Mouse (Mus musculus): ENCODE results near the gene Pla2g12a.
A peak's percentile ranks its signal among the peaks of the same experiment; 100 is the strongest.

Pla2g12a gene

DNA sequence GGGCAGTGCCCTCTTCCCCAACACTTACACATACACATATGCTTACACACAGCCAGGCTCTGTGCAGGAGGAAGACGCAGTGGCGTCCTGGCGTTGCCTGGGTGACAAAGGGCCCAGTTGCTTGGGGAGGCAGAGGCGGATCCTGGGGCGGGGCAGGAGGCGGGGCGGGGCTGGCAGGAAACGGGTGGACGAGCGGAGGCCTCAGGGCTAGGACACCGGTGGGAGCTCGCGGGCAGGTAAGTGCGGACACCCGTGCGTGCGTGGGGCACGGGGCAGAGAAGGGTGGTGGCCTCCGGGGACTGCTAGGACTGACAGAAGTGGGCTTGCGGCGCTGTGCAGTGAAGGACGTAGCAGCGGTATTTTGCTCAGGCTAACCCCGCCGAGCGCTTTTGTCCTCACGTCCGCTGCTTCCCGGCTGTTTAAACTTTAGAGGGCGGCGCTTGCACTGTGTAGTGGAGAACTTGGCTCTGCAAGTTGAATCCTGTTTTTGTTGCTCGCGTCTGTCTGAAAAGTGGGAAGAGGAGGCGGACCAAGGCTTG is 22.9 kb downstream of the Pla2g12a start, which contains the start of gene Casp6:
Casp6 (plus strand) TSS at position 155 of the 539 bp plus-strand sequence.
- DNase-seq = peak; percentile 87 to 90

GRCm38 (mm10) chr3:129903369-129903768 is 25.0 kb downstream of the Pla2g12a start:
- DNase-seq = no peak

DNA sequence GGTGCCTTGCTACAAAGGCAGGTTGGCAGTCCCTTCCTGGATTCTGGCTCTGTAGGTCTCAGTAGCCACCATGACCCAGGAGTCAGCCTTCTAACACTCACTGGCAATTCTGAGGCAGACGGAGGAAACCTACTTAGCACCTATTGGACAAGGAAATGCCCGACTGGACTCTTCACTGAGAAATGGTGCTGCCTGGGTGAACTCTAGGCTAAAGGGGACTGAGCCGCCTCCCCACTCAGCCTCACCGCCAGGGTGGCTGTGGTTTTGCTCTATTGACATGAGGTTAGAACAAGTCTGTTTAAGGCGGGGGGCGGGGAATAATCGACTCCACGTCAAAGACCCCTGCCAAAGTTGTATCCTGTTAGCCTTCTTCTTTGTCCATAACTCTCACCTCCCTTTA is 25.5 kb downstream of the Pla2g12a start:
- peak in 1 of 2 experiments; percentile 32 for DNase-seq

- peak in 1 of 2 experiments; percentile 19 for DNase-seq
Measured at GRCm38 (mm10) chr3:129904381-129905132, 26.2 kb downstream of the Pla2g12a start.

DNA sequence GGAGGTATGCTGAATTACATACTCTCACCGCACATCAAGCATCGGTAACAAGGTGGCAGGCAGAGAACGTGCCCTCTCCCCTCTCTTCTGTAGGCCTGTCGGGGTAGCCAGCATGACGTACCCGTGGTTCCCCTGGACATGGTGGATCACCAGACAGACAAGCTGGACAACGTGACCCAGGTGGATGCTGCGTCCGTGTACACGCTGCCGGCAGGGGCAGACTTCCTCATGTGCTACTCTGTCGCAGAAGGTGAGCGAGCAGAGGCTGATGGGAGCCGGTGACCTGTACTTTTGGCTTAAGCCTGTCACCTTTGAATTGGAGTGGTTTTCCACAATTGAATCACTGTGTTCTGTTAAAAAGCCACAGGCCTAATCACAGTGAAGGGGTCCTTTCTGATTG is 33.6 kb downstream of the Pla2g12a start:
- no peak for DNase-seq

GRCm38 (mm10) chr3:129913241-129913640 is 34.8 kb downstream of the Pla2g12a start:
- no peak for DNase-seq

- DNase-seq = no peak
Measured at GRCm38 (mm10) chr3:129917424-129917823, 39.0 kb downstream of the Pla2g12a start.

- peak; percentile 60 to 61 for DNase-seq
Measured at GRCm38 (mm10) chr3:129918434-129918833, 40.0 kb downstream of the Pla2g12a start.

- DNase-seq = no peak
Measured at GRCm38 (mm10) chr3:129923581-129923980, 45.2 kb downstream of the Pla2g12a start.

DNA sequence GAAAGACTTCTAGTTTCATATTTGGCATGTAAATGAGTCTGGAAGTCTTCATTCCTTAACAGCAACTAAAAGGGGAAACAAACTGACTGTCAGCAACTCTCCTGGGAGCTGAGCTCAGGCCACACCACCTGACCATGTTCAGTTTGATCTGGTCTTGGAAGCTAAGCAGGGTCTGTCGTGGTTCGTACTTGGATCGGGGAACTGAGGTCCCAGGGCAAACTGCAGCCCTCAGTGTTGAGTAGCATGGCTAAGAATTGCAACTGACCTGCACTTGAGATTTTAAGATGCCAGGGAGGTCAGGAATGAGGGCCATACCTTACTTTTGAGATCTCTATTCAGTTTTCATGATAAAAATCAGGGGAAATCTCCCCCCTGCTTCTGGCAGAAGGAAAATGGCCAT is 47.5 kb downstream of the Pla2g12a start:
- no peak for DNase-seq

GRCm38 (mm10) chr3:129930213-129930778 is 51.9 kb downstream of the Pla2g12a start:
- no peak for DNase-seq

DNA sequence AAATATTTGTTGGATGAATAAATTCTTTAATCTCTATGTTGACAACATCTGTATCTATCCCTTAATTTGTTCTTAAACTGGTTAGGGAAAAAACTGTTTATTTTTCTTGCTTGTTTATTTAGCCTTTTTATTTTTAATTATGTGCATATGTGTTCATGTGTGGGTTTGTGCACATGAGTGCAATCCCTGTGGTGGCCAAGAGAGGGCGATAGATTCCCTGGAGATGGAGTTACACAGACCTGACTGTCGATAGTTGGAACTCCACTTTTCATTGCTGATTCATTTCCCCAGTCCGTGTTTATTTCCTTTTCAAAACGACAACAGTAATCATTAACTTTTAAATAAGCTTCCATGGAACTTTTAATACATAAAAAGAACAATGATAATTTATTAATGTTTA is 54.0 kb downstream of the Pla2g12a start:
- peak; percentile 27 to 31 for DNase-seq

- DNase-seq = no peak
Measured at GRCm38 (mm10) chr3:129936561-129936960, 58.2 kb downstream of the Pla2g12a start.

DNA sequence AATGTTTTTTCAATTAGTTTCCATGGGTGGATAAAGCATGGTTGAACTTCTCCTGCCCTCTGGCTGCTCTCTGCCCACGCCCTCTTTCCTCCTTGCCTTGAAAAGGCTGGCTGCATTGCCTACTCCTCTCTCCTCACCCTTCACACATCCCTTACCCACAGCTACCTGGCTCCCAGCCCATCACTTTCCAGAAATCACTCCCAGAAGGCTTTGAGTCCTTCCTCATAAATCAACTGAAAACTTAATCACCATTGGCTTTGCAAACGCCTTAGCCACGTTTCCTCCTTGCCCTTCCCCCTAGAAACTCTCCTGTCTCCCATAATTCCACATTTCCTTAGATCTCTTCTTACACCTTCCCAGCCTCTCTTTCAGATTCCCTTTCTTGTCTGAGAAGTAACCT is 59.4 kb downstream of the Pla2g12a start:
- DNase-seq = no peak

DNA sequence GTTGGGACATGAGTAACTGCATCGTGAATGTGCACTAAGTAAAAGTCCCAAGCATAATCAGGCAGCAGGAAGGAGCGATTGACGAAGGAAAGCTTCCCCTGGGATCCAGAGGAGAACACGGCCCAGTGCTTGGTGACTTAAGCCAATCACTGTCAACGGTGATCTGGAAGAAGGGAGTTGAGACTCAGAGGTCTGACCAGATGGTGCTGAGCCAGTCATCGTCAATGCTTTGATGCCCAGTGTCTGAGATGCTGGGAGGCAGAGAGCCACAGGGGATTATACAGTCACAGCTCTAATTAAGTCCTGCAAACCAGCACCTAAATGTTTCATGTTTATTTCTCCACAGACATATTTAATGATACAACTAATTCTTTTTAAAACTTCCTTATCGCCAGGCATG is 60.7 kb downstream of the Pla2g12a start:
- DNase-seq = no peak

- no peak for DNase-seq
Measured at GRCm38 (mm10) chr3:129940780-129941179, 62.4 kb downstream of the Pla2g12a start.

GRCm38 (mm10) chr3:129941291-129941690 is 62.9 kb downstream of the Pla2g12a start:
- DNase-seq = no peak

- DNase-seq = no peak
Measured at GRCm38 (mm10) chr3:129943813-129944212, 65.4 kb downstream of the Pla2g12a start.

Measured in thymus, postnatal 36 days (tissue).